Mouse (Mus musculus) thymus, adult 2 months (tissue): ENCODE results near the gene Ccdc97.

Source experiments
- CTCF ChIP-seq: fragments of 200-500 bp; IDR thresholded peaks from 2 replicates; pipeline ENCODE4 v1.5.1; 2012; ENCODE audit warnings: mild to moderate bottlenecking, control low read depth, low read length, moderate library complexity, borderline replicate concordance; ENCODE audit not compliant: control insufficient read depth, poor library complexity, insufficient read depth; ENCODE audit errors: extremely low read depth
- POLR2A ChIP-seq: fragments of 200-500 bp; IDR thresholded peaks from 2 replicates; pipeline ENCODE4 v1.6.1; 2012; ENCODE audit warnings: mild to moderate bottlenecking, low read length, control low read depth, moderate library complexity; ENCODE audit not compliant: control insufficient read depth, poor library complexity, insufficient read depth; ENCODE audit errors: extremely low read depth

DNA sequence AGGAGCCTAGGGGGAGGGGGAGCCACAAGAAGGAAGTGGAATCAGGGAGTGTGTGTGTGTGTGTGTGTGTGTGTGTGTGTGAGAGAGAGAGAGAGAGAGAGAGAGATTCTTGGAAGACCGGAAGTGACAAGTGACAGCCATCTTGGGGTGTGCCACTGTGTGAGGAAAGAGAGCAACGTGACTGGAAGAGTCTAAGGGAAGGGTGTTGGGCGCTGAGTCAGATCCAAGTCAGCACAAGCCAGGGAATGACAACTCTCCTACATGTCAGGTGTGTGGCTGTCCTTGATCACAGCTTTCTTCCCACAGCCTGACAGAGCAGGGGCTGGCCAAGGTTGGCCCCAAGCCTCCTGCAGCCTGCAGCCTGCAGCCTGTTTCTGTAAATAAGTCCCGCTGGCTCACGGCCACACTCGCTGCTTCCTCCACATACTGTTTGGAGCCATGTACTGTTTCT lies 13.1 kb downstream of the Ccdc97 start:
- TF ChIP-seq CTCF: no peak
- TF ChIP-seq POLR2A: no peak
